Mouse (Mus musculus): Measurements from ENCODE around the gene Snx22.

GRCm38 (mm10) chr9:66069583-66069982, at the start of gene Snx22:
- TF ChIP-seq NRF1 (IDR thresholded peaks at IDR 0.05; ENCODE audit: low read depth, low read length): no peak
- no peak for TF ChIP-seq UBTF (IDR thresholded peaks at IDR 0.05; ENCODE audit: low read depth, low read length)
- TF ChIP-seq CTCF (conservative IDR thresholded peaks at IDR 0.05 in 1 of 2, IDR thresholded peaks at IDR 0.05 in 1 of 2; ENCODE audit: low read depth in 2 of 2, low read length in 2 of 2): no peak
- no peak; the same call in 1 of the 2 replicates for TF ChIP-seq POLR2A (IDR thresholded peaks at IDR 0.05; ENCODE audit: low read depth, low read length)
- TF ChIP-seq JUND (conservative IDR thresholded peaks at IDR 0.05; ENCODE audit: low read depth, low read length): no peak
- TF ChIP-seq ZC3H11A (IDR thresholded peaks at IDR 0.05; ENCODE audit: low read depth, low read length): no peak
- TF ChIP-seq HCFC1 (IDR thresholded peaks at IDR 0.05; ENCODE audit: low read depth, low read length): no peak
- TF ChIP-seq RAD21 (IDR thresholded peaks at IDR 0.05; ENCODE audit: low read depth, low read length): no peak
